Mouse (Mus musculus): ENCODE results near the gene Adarb1.

GRCm38 (mm10) chr10:77396015-77396414 is 22.1 kb downstream of the Adarb1 start:
- TF ChIP-seq CTCF (IDR thresholded peaks at IDR 0.05; ENCODE audit: borderline replicate concordance, extremely low read depth, insufficient read depth, insufficient read length): no peak
- no peak for TF ChIP-seq POLR2A (IDR thresholded peaks at IDR 0.05; ENCODE audit: borderline replicate concordance, extremely low read depth, insufficient read depth, insufficient read length, poor library complexity, severe bottlenecking)

Measured in brain, embryonic 14.5 days (tissue).